10 mouse cellular contexts compared by ENCODE assay signal in the genomic region with DNA sequence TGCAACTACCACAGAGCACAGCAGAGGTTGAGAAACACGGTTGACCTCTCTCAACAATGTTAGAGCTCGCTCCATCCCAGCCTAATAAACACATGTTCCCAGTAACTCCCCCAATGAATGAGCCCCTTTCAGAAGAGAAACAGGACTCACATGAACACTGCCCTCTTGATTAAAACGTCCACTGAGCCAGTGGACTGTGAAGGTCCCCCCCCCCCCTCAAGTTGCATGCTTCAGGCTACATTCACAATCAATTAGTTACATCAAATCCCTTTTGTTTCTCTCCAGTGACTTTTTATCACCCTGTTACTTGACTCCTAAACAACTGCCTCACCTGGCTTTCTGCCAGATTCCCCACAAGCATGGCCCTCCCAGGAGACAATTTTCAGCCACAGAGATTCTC. TPM values are rescaled to one million over a fixed set of nuclear protein-coding genes. Genes with fewer than 3 reads are reported as not detected.
DNase-seq lines count a peak whose midpoint lies in the region; ATAC-seq lines count a peak whose summit lies in the region.
"Had no signal": no experiment of that assay in that cellular context is flagged by ENCODE, and none has a peak within 500 bp of the region (broad histone marks: within the 10 kb centered on the region; RNA-seq: fewer than 3 reads in every experiment).

No protein-coding gene starts in this region.

- H3K4me1 ChIP-seq in neural tube, embryonic 11.5 days (ENCODE audit: control insufficient read depth, insufficient read depth, low read length), result no peaks in the 10 kb centered on the region
- H3K4me1 ChIP-seq in limb, embryonic 11.5 days (ENCODE audit: control insufficient read depth, insufficient read depth, low read length), result peaks cover 13% of the 10 kb centered on the region; the same call in 1 of the 2 replicates
- H3K4me1 ChIP-seq: megakaryocyte, embryonic 14.5 days had no signal

- peak; percentile 88 for ATAC-seq in neural tube, embryonic 11.5 days (ENCODE audit: insufficient read depth, low FRiP score, low TSS enrichment)
- peak; percentile 78 for ATAC-seq in limb, embryonic 11.5 days (ENCODE audit: insufficient number of reproducible peaks, low FRiP score, low TSS enrichment, low read depth)

- H3K36me3 ChIP-seq in neural tube, embryonic 11.5 days (ENCODE audit: control insufficient read depth, insufficient read depth, low read length), result no peaks in the 10 kb centered on the region
- no peaks in the 10 kb centered on the region for H3K36me3 ChIP-seq in limb, embryonic 11.5 days (ENCODE audit: control insufficient read depth, insufficient read depth, low read length)

- H3K27me3 ChIP-seq in neural tube, embryonic 11.5 days (ENCODE audit: control insufficient read depth, insufficient read depth, low read length), result no peaks in the 10 kb centered on the region
- H3K27me3 ChIP-seq in limb, embryonic 11.5 days (ENCODE audit: control insufficient read depth, insufficient read depth, low read length), result no peaks in the 10 kb centered on the region
- H3K27me3 ChIP-seq: megakaryocyte, embryonic 14.5 days had no signal

- peak; percentile 15 for DNase-seq in gastrocnemius, postnatal 10 days
- DNase-seq in gastrocnemius, postnatal 36 days, result no peak
- peak; percentile 60 for DNase-seq in neural tube, embryonic 11.5 days (ENCODE audit: low spot score)
- no peak for DNase-seq in neural tube, embryonic 10.5 days (ENCODE audit: extremely low spot score, low spot score)
- DNase-seq in limb, embryonic 11.5 days (ENCODE audit: low spot score), result peak; percentile 66
- DNase-seq in urinary bladder, postnatal 14 days (ENCODE audit: low spot score), result no peak
- no peak for DNase-seq in urinary bladder, postnatal 10 days (ENCODE audit: low spot score)
- no peak for DNase-seq in urinary bladder, postnatal 4 days (ENCODE audit: low spot score in 2 of 2)
- DNase-seq: spleen, adult 18-20 months had no signal

- no peaks in the 10 kb centered on the region for H3K9me3 ChIP-seq in neural tube, embryonic 11.5 days (ENCODE audit: control insufficient read depth, low read length)
- no peaks in the 10 kb centered on the region for H3K9me3 ChIP-seq in limb, embryonic 11.5 days (ENCODE audit: control insufficient read depth, low read length)

- no peak overlapping the region for H3K27ac ChIP-seq in neural tube, embryonic 11.5 days (ENCODE audit: low read depth, low read length)
- no peak overlapping the region for H3K27ac ChIP-seq in limb, embryonic 11.5 days (replicated peaks; ENCODE audit: low read depth, low read length)

- intact Hi-C loops in gastrocnemius, postnatal 36 days (cut with DNase I), result no loop called here

- WGBS in neural tube, embryonic 11.5 days, result 11% methylated on average over 3 of the region's 3 CpGs
- WGBS in limb, embryonic 11.5 days, result 6% methylated on average over 3 of the region's 3 CpGs

- H3K4me3 ChIP-seq in neural tube, embryonic 11.5 days (ENCODE audit: low read depth, low read length), result no peak overlapping the region
- H3K4me3 ChIP-seq in limb, embryonic 11.5 days (ENCODE audit: low read depth, low read length), result no peak overlapping the region
- H3K4me3 ChIP-seq: megakaryocyte, embryonic 14.5 days had no signal

- no peak overlapping the region for H3K4me2 ChIP-seq in neural tube, embryonic 11.5 days (ENCODE audit: low read depth)
- H3K4me2 ChIP-seq in limb, embryonic 11.5 days (ENCODE audit: low read depth, severe bottlenecking), result no peak overlapping the region

- no peak overlapping the region for H3K9ac ChIP-seq in neural tube, embryonic 11.5 days (ENCODE audit: low read length)
- H3K9ac ChIP-seq in limb, embryonic 11.5 days (ENCODE audit: low read length), result no peak overlapping the region

RNA-seq across cellular contexts. Expression of gene Hmcn1, which starts 43.2 kb away (rescaled TPM):
- 10 to 100 TPM; 10.3 to 13.1 TPM for total RNA-seq in gastrocnemius, postnatal 10 days (2021)
- 1 to 10 TPM; 4.9 to 5.4 TPM for total RNA-seq in gastrocnemius, postnatal 36 days (2021)
- 8.9 and 12.3 TPM in 2 replicates for polyA plus RNA-seq in neural tube, embryonic 11.5 days (2014; fragmentation: Nextera tagmentation; extraction: Ambion mirVana)
- polyA plus RNA-seq in limb, embryonic 11.5 days (2014; fragmentation: Nextera tagmentation; extraction: Ambion mirVana), result 23.8 and 28.0 TPM in 2 replicates

Comparison
In these comparisons a context has a peak if more than half of its experiments do, and no peak if none do; other contexts are left out.
1. DNase-seq: peak in gastrocnemius, postnatal 10 days (single experiment), neural tube, embryonic 11.5 days (single experiment) and limb, embryonic 11.5 days (single experiment); none in gastrocnemius, postnatal 36 days (0 of 2), neural tube, embryonic 10.5 days (single experiment), urinary bladder, postnatal 14 days (single experiment), urinary bladder, postnatal 10 days (single experiment) and urinary bladder, postnatal 4 days (0 of 2).